Mouse (Mus musculus) ZHBTc4 (cell line): Measurements from ENCODE around the gene Prom2.

Experiments
- DNase-seq: peaks from one replicate; pipeline ENCODE4 v3.0.0-alpha.2; 2011; ENCODE audit warnings: low read depth, low spot score

The Prom2 gene

GRCm38 (mm10) chr2:127541185-127541584, at the start of gene Prom2:
Prom2 (minus strand) TSS chr2:127541467.
- DNase-seq: peak; percentile 27

GRCm38 (mm10) chr2:127590840-127591239, 49.6 kb upstream of the Prom2 start:
- peak; percentile 39 for DNase-seq

GRCm38 (mm10) chr2:127590204-127590603, 48.9 kb upstream of the Prom2 start:
- DNase-seq: peak; percentile 73

DNA sequence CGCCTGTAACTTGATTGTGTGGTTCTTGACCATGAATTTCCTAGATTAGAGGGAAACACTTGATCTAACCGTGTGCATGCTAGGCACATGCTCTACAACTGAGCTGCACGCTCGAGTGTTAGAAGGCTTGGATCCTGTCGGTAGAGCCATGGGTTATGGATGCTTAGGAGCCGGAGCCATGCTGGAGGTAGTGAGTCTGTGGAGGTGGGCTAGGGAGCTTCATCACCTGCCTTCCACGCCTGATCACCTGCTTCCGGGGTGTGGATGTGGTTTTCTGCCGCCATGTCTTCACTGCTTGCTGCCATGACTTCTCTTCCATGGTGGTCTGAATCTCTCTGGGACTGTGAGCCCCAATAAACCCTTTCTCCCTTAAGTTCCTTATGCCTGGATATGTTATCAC, 47.6 kb upstream of the Prom2 start:
- no peak for DNase-seq

- DNase-seq: no peak
Observed at GRCm38 (mm10) chr2:127587514-127587844, 46.2 kb upstream of the Prom2 start.

- peak; percentile 90 for DNase-seq
Observed at GRCm38 (mm10) chr2:127586694-127587513, 45.6 kb upstream of the Prom2 start, which contains the start of the genes Zfp661 and Mrps5. Zfp661 (minus strand) TSS chr2:127587094. Mrps5 (plus strand) TSS chr2:127587222.

DNA sequence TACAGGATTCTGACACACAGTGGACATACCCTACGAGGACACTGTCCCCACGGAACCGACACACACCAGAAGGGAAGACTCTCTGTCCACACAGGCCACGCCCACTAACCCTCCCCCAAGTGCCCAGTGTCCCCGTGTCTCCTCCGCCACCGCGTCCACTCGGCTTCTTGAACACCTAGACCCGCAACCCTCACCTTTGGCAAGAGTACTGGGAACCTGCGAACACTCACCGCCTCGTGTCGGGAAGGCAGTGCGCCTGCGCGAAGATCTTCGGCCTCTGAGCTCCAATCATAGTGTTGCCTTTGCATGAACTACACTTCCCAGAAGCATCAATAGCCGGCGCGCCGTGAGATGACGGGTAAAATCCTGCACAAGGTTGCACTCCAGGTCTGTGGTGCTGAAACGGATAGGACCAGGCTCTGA, 43.2 kb upstream of the Prom2 start:
- peak; percentile 98 for DNase-seq

DNA sequence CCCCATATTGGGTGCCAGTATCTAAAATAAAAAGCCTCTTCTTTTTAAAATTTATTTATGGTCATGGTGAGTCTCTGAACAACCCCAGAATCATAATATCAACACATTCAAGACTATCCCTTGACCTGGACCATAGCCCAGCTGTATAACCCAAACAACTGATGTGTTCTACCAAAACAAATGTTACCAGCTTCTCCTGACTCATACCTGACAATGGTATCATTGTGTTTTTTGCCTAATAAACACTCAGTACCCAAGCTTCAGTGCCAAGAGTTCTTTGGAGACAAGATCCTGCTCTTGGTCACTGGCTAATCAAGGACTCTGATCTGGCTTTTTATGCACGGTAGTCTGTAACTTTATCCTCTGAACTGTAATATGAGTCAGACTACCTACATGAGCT, 32.1 kb upstream of the Prom2 start:
- DNase-seq: no peak

- DNase-seq: peak; percentile 89
Observed at GRCm38 (mm10) chr2:127559070-127559966, 18.1 kb upstream of the Prom2 start.

DNA sequence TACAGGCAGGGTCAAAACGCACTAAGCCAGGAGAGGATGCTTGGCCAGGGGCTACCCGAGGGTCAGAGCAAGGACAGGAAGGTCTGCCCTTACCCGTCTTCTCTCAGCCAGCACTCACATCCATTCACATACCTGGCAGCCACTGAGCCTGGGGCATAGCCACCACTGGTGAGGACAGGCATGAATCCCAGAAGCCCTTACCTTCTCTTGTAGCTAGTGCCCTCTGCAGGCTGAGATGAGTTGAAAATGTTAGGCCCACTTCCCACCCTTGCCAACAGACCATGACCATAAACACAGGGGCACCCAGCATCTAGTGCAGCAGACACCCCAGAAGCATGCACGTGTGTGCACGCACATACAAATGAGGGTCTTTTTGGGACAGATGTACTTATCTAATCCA, 9.8 kb upstream of the Prom2 start:
- DNase-seq: no peak

DNA sequence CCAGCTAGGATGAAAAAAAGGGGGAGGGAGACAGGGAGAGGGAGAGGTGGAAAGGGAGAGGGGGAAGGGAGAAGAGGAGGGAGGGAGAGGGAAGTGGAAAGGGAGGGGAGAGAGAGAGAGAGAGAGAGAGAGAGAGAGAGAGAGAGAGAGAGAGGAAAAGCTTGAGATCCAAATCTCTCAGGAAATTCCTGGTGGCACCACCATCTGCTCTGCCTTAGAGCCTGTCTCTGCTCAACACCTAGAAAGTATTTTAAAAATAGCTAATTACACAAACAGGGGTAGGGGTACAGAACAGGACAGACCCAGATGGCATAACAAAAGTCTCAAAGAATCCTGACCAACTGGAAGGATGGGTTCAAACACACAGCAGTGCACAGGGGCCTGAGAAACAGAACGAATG, 9.2 kb upstream of the Prom2 start:
- DNase-seq: no peak

GRCm38 (mm10) chr2:127549711-127550110, 8.4 kb upstream of the Prom2 start:
- DNase-seq: no peak

DNA sequence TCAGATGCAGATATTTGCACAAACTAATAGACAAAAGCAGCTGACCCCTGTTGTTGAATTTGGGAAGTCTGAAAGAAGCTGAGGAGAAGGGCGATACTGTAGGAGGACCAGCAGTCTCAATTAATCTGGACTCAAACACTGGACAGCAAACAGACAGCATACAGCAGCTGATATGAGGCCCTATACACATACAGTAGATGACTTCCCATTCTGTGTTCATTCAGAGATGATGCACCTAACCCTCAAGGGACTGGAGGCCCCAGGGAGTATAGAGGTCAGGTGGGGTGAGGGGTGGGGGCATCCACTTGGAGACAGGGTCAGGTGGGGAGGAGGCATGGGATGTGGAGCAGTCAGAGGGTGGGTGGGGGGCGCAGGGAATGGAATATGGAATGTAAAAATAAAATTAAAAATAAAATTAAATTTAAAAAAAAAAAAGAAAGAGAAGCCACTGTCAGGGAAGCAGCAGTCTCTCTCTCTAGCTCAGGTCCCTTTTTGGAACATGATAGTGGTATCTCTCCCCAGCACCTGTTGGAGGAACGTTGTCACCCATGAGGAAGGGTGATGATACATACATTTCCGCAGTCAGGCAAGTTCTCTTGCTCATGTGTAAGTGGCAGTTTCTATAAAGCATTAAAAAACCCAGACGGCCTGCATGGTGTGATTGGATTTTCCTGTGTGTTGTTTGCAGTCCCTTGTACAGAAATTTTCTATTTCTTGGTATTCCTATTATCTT, 7.2 kb upstream of the Prom2 start:
- no peak for DNase-seq

DNA sequence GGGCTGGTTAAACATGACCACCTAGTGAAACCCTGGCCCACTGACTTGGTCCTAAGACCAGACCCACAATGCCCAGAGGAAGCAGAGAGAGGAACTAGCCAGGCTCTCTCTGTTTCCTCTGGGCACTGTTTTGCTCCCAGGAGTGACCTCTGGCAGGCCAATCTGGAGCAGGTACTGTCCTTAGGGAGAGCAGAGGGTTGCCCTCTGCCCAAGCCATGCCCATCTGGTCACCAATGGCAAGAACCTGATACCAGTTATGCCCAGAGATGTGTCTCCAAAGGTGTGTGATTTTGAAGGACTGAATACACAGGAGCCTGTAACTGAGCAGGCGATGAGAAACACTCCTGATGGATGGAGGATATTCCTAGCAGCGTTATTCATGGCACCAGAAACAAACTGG, 430 bp upstream of the Prom2 start:
- DNase-seq: no peak

DNA sequence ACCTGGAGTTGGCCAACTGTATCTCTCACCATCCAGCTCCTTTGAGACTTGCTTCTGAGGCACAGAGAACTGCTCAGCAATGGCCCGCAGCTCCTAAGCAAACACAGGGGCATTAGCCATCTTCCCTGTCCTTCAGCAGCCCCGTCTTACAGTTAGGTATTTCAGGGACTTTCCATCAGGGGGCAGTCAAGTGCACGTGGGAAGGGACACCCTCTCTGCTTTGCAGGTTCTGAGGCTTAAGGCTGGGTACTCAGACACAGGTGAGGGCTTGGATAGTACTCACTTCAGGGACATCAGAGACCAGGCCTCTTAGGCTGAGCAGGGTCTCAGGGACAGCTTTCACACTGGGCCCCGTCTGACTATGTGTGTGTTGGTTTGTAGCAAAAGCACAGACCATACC, 1.8 kb downstream of the Prom2 start:
- peak; percentile 57 for DNase-seq

DNA sequence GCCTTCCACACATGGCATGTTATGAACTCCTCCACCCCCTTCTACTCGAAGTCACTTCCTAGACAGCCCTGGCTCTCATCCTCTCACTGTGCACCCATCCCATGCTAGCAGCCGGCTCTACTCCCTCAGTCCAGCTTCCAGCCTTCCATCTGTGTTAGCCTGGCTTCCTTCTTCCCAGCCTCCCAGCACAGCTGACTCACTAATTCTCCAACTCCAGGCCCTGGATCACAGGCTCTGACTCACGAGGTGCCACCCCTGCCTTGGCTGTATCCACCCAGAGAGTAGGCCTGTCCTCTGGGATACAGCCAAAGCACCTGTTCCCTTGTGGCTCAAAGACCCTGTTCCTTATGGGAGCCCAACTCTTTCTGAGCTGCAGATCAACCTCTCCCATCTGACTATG, 3.7 kb downstream of the Prom2 start:
- DNase-seq: no peak

GRCm38 (mm10) chr2:127535363-127535762, 5.9 kb downstream of the Prom2 start:
- no peak for DNase-seq

- peak; percentile 74 for DNase-seq
Observed at GRCm38 (mm10) chr2:127532379-127532778, 8.9 kb downstream of the Prom2 start.

DNA sequence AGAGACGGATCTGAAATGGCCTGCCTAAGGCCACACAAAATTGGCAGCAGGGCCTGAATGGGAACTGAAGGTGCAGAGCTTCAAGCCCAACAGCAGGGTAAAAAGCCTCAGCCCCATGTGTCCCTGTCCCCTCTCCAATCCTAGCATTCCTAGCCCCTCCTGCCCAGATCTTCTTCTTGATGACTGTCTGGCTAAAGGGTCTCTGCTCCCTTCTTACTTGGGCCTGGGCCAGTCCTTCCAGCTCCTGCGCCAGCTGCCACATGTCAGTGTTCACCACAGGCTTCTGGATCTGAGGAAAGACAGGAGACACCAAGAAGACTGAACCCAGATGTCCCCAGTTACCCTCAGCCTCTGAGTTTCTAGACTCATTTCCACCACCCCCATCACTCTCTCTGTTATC, 9.7 kb downstream of the Prom2 start:
- DNase-seq: no peak

DNA sequence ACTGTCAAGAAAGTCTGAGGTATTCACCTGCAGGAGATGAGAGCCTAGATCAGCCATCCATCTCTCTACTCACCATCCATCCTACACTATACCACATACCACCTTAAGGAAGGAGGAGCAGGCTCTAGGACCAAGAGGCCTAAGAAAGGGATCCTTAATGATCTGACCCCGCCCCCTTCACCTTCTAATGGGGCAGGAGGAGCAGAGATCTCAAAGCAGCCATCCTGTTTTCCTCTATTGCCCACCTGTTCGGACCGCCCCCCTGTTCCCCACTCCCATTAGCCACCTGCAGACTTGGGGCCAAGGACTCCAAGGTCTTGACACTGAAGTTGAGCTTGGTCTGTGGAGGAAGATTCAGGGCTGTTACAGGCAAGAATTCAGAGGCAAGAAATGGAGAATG, 10.8 kb downstream of the Prom2 start:
- DNase-seq: peak; percentile 46

DNA sequence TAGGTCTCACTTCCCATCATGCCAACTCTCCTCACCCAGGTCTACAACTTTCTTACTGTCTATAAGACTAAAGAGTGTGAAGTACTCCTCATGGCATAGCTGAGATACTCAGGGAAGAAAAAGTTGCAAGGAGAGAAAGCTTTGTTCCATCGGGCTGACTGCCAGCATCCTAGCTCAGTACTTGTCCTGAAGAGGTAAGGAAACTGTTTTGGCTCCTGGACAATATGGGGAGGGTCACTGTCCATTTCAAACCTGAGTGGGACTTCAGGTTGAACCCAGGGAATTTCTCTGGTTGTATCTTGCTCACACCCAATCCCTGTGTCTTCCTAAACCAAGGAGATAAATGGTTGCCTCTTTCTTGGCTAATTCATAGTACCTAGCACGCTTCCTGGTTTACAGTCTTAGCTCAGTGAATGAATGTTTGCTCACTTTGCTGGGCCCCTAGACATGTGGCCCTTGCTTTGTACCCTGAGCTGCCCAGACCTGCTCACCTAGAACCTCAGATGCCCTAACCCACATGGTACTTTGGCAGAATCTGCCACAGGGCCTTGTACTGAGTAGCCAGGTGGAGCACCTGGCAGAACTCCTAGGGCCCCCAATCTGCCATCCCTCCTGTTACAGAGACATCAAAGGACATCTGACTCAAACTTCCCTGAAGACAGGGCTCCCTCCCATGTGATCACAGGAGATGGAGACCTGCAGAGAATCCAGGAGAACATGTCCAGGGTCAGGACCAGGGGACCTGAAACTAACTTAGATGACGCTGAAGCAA, 16.1 kb downstream of the Prom2 start:
- DNase-seq: no peak
